Mouse (Mus musculus) ES-Bruce4 (cell line): ENCODE results near the gene Tomm5.

Experiments used
- CTCF ChIP-seq: IDR thresholded peaks from one replicate; pipeline ENCODE4 v1.8.1; 2011; ENCODE audit warnings: low read depth, low read length
- EP300 ChIP-seq: IDR thresholded peaks from 2 replicates; pipeline ENCODE4 v1.6.1; 2011; ENCODE audit warnings: low read depth, low read length; ENCODE audit not compliant: insufficient read depth
- POLR2A ChIP-seq: IDR thresholded peaks from one replicate; pipeline ENCODE4 v1.8.1; 2011; ENCODE audit warnings: low read length; ENCODE audit not compliant: insufficient read depth

DNA sequence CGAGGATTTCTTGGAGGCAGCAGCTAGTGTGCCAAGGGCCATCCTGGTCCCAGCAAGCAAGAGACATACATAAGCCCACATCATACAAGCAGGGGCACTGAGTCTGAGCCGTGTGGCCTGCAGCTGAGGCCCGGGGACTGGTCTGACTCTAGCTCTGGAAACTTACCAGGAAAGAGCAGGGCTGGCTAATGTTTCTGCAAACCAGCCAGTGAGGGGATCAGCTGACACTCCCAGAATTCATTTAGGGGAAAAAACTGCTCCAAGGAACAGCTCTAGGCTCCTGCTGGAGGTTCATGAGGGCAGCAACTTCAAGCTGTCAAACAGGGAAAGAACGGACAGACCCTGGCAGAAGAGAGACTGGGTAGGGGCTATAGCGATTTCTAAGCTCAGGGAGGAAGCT is 33.9 kb upstream of the Tomm5 start:
- no peak for TF ChIP-seq POLR2A
- TF ChIP-seq CTCF: no peak
- no peak for TF ChIP-seq EP300
